Mouse (Mus musculus): ENCODE measurements around the gene Ccnl1. TPM values are rescaled to one million over a fixed set of nuclear protein-coding genes. Genes with fewer than 3 reads are reported as not detected.

Ccnl1 gene
- polyA plus RNA-seq, 1 experiment = 117 TPM

- H3K36me3 ChIP-seq (ENCODE audit: control insufficient read depth, insufficient read depth, low read length, poor library complexity, severe bottlenecking) = no peaks in the 10 kb centered on the region
- no peak overlapping the region for H3K9ac ChIP-seq (ENCODE audit: low read depth, poor library complexity, severe bottlenecking)
- no peak overlapping the region for H3K4me3 ChIP-seq (ENCODE audit: low read depth, low read length)
- H3K27me3 ChIP-seq (ENCODE audit: control insufficient read depth, insufficient read depth, low read length, poor library complexity, severe bottlenecking) = no peaks in the 10 kb centered on the region
- H3K27ac ChIP-seq (ENCODE audit: insufficient read depth, low read length) = no peak overlapping the region
- TF ChIP-seq POLR2A (IDR thresholded peaks at IDR 0.05; ENCODE audit: insufficient read depth, low read length) (no peak), CTCF (IDR thresholded peaks at IDR 0.05; ENCODE audit: low read depth, low read length) (no peak), EP300 (IDR thresholded peaks at IDR 0.05; ENCODE audit: insufficient read depth, low read depth, low read length) (no peak)
- no peaks in the 10 kb centered on the region for H3K9me3 ChIP-seq (replicated peaks; ENCODE audit: control insufficient read depth, insufficient read depth, low read length, poor library complexity, severe bottlenecking)
- no peaks in the 10 kb centered on the region for H3K4me1 ChIP-seq (ENCODE audit: control insufficient read depth, insufficient read depth, low read length)
Observed at GRCm38 (mm10) chr3:65927101-65927501, 30.9 kb downstream of the Ccnl1 start.

- TF ChIP-seq EP300 (IDR thresholded peaks at IDR 0.05; ENCODE audit: insufficient read depth, low read depth, low read length) (no peak), CTCF (IDR thresholded peaks at IDR 0.05; ENCODE audit: low read depth, low read length) (no peak), POLR2A (IDR thresholded peaks at IDR 0.05; ENCODE audit: insufficient read depth, low read length) (no peak)
Observed at GRCm38 (mm10) chr3:65926426-65926825, 31.6 kb downstream of the Ccnl1 start.

GRCm38 (mm10) chr3:65925058-65925740, 32.9 kb downstream of the Ccnl1 start:
- Histone ChIP-seq H3K27me3 (ENCODE audit: control insufficient read depth, insufficient read depth, low read length, poor library complexity, severe bottlenecking) (no peaks in the 10 kb centered on the region), H3K27ac (ENCODE audit: insufficient read depth, low read length) (no peak overlapping the region), H3K4me1 (ENCODE audit: control insufficient read depth, insufficient read depth, low read length) (no peaks in the 10 kb centered on the region), H3K4me3 (ENCODE audit: low read depth, low read length) (no peak overlapping the region), H3K36me3 (ENCODE audit: control insufficient read depth, insufficient read depth, low read length, poor library complexity, severe bottlenecking) (no peaks in the 10 kb centered on the region), H3K9me3 (replicated peaks; ENCODE audit: control insufficient read depth, insufficient read depth, low read length, poor library complexity, severe bottlenecking) (no peaks in the 10 kb centered on the region), H3K9ac (ENCODE audit: low read depth, poor library complexity, severe bottlenecking) (no peak overlapping the region)
- no peak for TF ChIP-seq POLR2A (IDR thresholded peaks at IDR 0.05; ENCODE audit: insufficient read depth, low read length)
- no peak for TF ChIP-seq EP300 (IDR thresholded peaks at IDR 0.05; ENCODE audit: insufficient read depth, low read depth, low read length)
- TF ChIP-seq CTCF (IDR thresholded peaks at IDR 0.05; ENCODE audit: low read depth, low read length) = no peak

More at GRCm38 (mm10) chr3:65926426-65926825, 31.6 kb downstream of the Ccnl1 start:
- no peak overlapping the region for H3K27ac ChIP-seq (ENCODE audit: insufficient read depth, low read length)
- H3K4me3 ChIP-seq (ENCODE audit: low read depth, low read length) = no peak overlapping the region
- no peaks in the 10 kb centered on the region for H3K27me3 ChIP-seq (ENCODE audit: control insufficient read depth, insufficient read depth, low read length, poor library complexity, severe bottlenecking)
- no peak overlapping the region for H3K9ac ChIP-seq (ENCODE audit: low read depth, poor library complexity, severe bottlenecking)
- H3K4me1 ChIP-seq (ENCODE audit: control insufficient read depth, insufficient read depth, low read length) = no peaks in the 10 kb centered on the region
- no peaks in the 10 kb centered on the region for H3K9me3 ChIP-seq (replicated peaks; ENCODE audit: control insufficient read depth, insufficient read depth, low read length, poor library complexity, severe bottlenecking)
- H3K36me3 ChIP-seq (ENCODE audit: control insufficient read depth, insufficient read depth, low read length, poor library complexity, severe bottlenecking) = no peaks in the 10 kb centered on the region

GRCm38 (mm10) chr3:65922420-65922819, 35.6 kb downstream of the Ccnl1 start:
- H3K9ac ChIP-seq (ENCODE audit: low read depth, poor library complexity, severe bottlenecking) = no peak overlapping the region
- H3K27me3 ChIP-seq (ENCODE audit: control insufficient read depth, insufficient read depth, low read length, poor library complexity, severe bottlenecking) = no peaks in the 10 kb centered on the region
- no peaks in the 10 kb centered on the region for H3K9me3 ChIP-seq (replicated peaks; ENCODE audit: control insufficient read depth, insufficient read depth, low read length, poor library complexity, severe bottlenecking)
- TF ChIP-seq POLR2A (IDR thresholded peaks at IDR 0.05; ENCODE audit: insufficient read depth, low read length) (no peak), EP300 (IDR thresholded peaks at IDR 0.05; ENCODE audit: insufficient read depth, low read depth, low read length) (no peak), CTCF (IDR thresholded peaks at IDR 0.05; ENCODE audit: low read depth, low read length) (no peak)
- no peaks in the 10 kb centered on the region for H3K36me3 ChIP-seq (ENCODE audit: control insufficient read depth, insufficient read depth, low read length, poor library complexity, severe bottlenecking)
- no peak overlapping the region for H3K4me3 ChIP-seq (ENCODE audit: low read depth, low read length)
- no peaks in the 10 kb centered on the region for H3K4me1 ChIP-seq (ENCODE audit: control insufficient read depth, insufficient read depth, low read length)
- no peak overlapping the region for H3K27ac ChIP-seq (ENCODE audit: insufficient read depth, low read length)

- H3K36me3 ChIP-seq (ENCODE audit: control insufficient read depth, insufficient read depth, low read length, poor library complexity, severe bottlenecking) = no peaks in the 10 kb centered on the region
- no peaks in the 10 kb centered on the region for H3K27me3 ChIP-seq (ENCODE audit: control insufficient read depth, insufficient read depth, low read length, poor library complexity, severe bottlenecking)
- H3K4me1 ChIP-seq (ENCODE audit: control insufficient read depth, insufficient read depth, low read length) = no peaks in the 10 kb centered on the region
- H3K4me3 ChIP-seq (ENCODE audit: low read depth, low read length) = no peak overlapping the region
- TF ChIP-seq CTCF (IDR thresholded peaks at IDR 0.05; ENCODE audit: low read depth, low read length) = no peak
- no peak for TF ChIP-seq POLR2A (IDR thresholded peaks at IDR 0.05; ENCODE audit: insufficient read depth, low read length)
- TF ChIP-seq EP300 (IDR thresholded peaks at IDR 0.05; ENCODE audit: insufficient read depth, low read depth, low read length) = no peak
- H3K9me3 ChIP-seq (replicated peaks; ENCODE audit: control insufficient read depth, insufficient read depth, low read length, poor library complexity, severe bottlenecking) = no peaks in the 10 kb centered on the region
- no peak overlapping the region for H3K9ac ChIP-seq (ENCODE audit: low read depth, poor library complexity, severe bottlenecking)
- no peak overlapping the region for H3K27ac ChIP-seq (ENCODE audit: insufficient read depth, low read length)
Observed at GRCm38 (mm10) chr3:65921671-65922070, 36.4 kb downstream of the Ccnl1 start.

GRCm38 (mm10) chr3:65919016-65919415, 39.0 kb downstream of the Ccnl1 start:
- Histone ChIP-seq H3K4me3 (ENCODE audit: low read depth, low read length) (no peak overlapping the region), H3K9ac (ENCODE audit: low read depth, poor library complexity, severe bottlenecking) (no peak overlapping the region), H3K27me3 (ENCODE audit: control insufficient read depth, insufficient read depth, low read length, poor library complexity, severe bottlenecking) (no peaks in the 10 kb centered on the region), H3K36me3 (ENCODE audit: control insufficient read depth, insufficient read depth, low read length, poor library complexity, severe bottlenecking) (no peaks in the 10 kb centered on the region), H3K27ac (ENCODE audit: insufficient read depth, low read length) (no peak overlapping the region), H3K9me3 (replicated peaks; ENCODE audit: control insufficient read depth, insufficient read depth, low read length, poor library complexity, severe bottlenecking) (no peaks in the 10 kb centered on the region), H3K4me1 (ENCODE audit: control insufficient read depth, insufficient read depth, low read length) (no peaks in the 10 kb centered on the region)
- no peak for TF ChIP-seq POLR2A (IDR thresholded peaks at IDR 0.05; ENCODE audit: insufficient read depth, low read length)
- TF ChIP-seq EP300 (IDR thresholded peaks at IDR 0.05; ENCODE audit: insufficient read depth, low read depth, low read length) = no peak
- TF ChIP-seq CTCF (IDR thresholded peaks at IDR 0.05; ENCODE audit: low read depth, low read length) = no peak
